Mouse (Mus musculus) adrenal gland, adult 8-10 months (tissue): ENCODE measurements at regions not wholly inside any gene's neighbourhood (a gene's known extent, or its start where the extent isn't known, plus 50 kb on each side); places are given as distances from the start of the nearest gene placed in this dataset.

Experiments
- DNase-seq: peaks from one replicate; pipeline ENCODE4 v3.0.0; 2022

DNA sequence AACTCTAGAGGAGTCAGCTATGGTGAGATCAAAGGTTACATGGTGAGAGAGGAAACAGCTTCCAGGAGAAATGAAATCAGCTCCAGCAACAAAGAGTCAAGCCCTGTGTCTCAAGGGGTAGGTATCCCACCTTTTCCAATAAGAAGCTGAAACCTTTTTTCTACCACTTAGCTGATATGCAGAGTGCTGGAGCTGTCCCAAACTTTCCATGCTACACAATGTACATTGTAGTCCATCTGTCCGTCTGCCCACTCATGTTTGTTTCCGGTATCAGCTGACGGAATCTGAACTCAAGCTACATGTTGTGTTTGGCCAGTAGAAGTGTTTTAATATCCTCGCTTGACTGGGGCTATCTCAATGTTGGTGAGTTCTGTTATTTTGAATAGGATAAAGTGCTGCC is 83.6 kb upstream of the Ngf start:
- DNase-seq = no peak

DNA sequence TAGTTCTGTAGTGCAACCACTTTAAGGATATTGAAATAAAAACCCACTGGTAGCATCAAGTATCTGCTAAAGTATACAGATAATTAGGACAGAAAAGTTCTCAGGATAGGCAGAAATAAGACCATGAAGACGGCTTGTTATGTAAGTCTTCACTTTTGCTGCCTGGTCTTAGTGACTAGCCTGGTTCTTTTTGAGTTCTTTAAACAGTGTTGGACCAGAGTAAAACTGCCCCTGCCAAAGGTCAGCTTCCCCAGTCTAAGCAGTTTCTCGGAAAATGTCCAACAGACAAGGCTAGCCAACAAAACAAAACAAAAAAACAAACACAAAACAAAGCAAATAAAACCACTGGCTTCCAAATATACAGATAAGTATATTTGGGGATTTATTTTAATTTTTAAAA is 85.1 kb upstream of the Ngf start:
- no peak for DNase-seq

DNA sequence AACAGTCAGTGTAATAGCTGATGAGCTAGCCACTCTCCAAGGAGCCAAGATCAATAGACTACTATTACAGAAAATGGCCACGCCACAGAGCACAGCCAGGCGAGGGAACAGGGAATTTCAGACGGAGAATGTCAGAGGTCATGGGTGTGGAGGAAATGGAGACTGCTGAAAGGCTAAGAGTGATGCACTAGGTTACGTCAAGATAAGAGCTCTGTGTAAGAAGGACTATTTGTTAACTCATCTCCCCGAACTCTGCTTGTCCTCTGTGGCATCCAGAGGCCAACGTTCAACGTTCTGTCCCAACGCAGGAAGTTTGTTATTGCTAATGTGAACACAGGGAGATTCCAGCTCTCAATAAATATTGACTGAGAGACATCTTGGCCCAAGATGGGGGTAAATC is 86.0 kb upstream of the Ngf start:
- no peak for DNase-seq

DNA sequence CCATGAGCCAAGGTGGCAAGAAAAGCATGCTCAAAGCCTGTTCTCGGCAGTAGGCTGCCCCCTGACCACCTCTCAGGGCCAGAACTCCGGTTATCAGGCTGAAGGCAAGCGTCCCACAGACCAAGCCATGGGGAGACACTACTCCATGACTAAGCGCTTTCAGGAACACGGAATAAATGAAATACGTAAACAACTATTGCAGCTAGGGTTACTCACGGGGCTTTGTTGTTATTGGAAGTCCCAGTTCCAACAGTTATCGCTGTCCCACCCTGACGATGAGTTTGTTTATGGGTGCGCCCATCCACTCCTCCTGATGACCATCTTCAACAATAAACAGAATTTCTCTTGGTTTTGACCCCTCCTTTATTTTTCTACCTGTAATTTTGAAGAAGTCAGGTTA is 88.0 kb upstream of the Ngf start:
- DNase-seq = no peak

DNA sequence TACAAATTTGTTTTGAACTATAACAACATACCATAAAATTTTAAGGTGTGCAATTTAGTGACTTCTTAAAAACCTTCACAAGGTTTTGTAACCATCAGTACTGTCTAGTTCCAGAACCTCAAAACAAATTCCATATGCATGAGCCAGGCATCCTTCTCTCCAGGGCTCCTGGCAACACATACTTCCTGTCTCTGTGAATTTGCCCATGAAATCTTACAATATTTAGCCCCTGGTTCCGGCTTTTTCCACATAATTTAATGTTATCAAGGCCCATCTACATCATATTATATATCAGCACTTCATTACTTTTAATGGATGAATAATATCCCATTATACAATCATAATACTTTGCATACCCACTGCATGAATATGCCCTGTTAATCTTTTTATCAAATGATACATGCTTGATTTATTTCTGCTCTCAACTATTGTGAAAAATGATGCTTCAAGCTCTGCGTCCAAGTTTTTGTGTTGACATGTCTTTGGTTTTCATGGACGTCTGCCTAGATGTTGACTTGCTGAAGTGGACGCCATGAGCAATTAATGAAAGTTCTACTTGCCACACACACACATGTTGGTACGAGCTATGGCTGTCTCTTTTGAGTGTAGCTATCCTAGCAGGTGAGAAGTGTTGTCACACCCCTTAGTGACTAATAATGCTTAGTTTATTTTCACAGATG is 95.2 kb upstream of the Ngf start:
- no peak for DNase-seq

DNA sequence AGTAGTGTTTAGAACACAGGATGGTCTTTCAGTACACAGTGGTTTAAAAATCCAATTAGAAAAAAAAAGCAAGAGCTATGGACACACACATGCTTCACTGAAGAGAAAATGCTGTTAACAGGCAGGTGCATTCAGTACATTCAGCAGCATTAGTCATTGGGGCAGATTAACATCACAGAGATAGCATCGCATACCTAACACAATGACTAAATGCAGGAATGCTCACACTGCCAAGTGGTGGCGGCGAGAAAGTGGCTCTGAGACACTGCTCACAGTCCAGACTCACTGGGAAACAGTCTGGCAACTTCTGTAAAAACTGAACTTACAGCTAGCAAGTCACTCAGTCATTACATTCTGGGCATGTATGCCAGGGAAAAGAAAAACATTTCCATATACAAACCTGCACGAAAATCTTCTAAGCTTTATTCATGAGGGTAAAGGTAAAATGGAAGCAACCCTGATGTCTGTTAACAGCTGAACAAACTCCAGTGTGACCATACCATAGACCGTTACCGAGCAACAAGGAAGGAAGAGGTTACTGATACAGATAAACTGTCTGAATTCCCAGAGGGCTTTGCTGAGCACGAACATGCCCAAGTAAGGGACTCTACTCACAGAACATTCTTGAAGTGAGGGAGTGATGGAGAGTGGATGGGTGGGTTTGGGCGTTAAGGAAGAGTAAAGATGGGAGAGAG is 97.4 kb upstream of the Ngf start:
- DNase-seq = no peak

DNA sequence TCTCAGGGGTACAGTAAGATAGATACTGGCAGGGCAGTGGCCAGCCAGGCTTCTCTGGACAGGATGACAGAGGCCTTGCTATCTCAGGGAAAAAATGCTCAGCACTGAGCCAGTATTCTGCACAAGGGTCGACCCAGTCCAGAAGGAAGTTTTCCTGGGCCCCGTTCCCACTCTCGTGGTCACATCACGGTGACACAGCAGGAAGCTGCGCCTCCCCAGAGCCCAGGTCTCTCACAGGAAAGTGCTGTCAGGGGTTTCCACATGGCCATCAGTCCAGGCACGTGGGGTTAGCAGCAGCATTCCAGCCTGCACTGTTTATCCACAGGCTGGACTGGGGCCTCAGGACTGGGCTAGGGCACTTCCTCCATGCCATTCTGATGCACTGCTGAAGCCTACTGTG is 103.5 kb upstream of the Ngf start:
- peak; percentile 62 for DNase-seq

DNA sequence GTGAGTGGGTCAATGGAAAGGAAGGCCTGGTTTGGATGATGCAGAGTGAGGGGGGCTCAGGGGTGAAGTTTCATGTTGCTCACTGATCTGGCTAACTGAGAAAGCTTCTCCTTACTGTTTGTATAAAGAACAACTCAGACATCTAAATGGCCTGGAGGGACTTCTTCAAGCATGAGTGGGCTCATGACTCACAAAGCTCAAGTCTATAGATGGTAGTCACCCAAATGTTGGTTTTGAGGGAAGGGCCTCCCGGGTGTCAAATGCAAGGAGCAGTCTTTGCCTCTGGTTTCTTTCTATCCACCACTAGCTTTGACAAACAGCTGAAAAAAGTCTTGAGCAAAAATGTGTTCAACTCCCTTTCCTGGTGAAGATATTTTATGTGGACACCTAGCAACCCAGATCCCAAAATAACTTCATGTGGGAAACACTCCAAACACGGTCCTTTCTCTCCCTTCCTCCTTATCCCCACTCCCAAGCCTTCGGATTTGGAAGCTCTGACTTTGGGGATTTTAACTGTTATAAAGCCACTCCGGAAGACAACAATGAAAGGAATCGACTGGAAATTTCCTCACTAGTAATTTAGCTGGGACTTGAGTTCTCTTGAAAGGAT is 105.3 kb upstream of the Ngf start:
- no peak for DNase-seq

DNA sequence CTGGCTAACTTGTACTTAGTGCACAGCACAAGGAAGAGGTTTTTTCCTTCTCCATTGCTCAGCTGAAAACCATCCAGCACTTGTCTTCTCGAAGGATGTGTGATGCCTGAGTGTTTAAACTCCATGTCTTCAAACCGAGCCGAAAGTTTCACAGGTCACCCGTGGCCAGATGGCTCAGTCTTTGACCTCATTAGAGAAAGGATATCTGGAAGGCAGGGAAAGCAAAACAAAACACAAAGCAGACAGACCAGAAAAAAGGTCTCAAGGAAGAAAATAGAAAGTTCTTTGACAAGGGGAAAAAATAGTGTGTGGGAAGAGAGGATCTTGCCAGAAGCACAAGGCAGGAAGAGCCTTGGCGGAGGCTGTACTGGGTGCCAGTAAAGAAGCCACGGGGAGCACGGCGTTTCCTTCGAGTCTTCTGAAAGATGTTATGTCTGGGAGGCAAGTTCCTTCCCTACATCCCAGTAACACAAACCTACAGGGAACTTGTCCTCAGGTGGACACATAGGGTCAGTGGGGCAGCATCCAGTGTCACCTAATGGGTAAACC is 108.9 kb upstream of the Ngf start:
- no peak for DNase-seq

DNA sequence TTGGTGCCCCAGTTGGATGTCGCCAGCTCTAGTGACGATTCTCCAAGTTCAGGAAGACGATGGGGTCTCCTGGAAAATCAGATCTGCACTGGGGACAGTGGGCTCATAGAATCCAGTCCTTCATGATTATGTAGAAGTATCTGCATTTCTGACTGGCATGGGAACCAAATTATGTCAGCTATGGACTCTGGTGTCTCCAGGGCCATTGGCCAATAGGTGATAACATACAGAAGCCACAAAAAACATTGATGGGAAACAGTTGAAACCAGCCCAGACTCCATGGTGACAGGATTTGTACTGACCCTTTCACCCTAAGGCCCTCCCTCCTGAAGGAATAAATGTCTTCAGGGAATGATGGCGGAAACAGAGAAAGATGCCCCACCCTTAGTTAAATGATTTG is 110.9 kb upstream of the Ngf start:
- DNase-seq = no peak

DNA sequence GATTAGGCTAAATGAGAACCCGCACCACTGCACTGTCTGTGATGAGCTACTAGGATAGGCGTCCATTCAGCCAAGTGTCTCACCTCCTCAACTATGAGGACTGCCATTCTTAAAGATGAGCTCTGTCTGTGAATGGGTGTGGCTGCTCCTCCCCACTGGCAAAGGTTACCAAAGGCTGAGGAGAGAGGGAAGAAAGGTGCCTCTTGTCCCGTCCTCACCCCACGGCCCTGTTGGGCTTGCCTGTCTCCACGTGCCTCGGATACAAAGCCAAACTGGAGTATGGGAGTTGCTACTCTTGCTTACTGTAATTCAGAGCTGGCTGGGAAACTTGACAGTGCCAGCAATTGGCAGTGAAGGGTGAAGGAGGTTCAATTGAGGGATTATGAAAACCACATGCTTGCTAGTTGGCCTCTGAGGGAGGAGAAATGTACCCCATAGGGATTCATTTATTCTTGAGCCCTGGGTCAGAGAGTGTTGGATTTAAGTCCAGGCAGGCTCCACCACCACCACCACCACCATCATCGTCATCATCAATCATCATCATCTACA is 112.6 kb upstream of the Ngf start:
- no peak for DNase-seq

DNA sequence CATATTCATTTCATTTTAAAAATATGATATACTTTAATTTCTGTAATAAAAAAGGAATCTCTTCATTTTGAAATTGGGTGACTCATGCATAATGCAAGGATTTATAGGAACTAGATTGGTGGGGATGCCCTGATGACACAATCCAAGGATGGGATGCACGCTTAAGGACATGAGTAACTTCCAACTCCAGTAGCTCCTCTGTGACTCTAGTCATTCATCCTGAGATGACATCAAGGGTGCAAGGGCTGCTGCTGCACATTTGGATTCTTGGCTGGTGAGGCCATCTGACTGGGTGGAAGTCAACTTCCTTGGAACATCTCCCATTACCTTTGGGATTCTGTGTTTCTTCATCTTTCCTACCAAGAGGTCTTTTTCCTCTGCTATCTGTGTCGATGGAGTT is 114.4 kb upstream of the Ngf start:
- no peak for DNase-seq

DNA sequence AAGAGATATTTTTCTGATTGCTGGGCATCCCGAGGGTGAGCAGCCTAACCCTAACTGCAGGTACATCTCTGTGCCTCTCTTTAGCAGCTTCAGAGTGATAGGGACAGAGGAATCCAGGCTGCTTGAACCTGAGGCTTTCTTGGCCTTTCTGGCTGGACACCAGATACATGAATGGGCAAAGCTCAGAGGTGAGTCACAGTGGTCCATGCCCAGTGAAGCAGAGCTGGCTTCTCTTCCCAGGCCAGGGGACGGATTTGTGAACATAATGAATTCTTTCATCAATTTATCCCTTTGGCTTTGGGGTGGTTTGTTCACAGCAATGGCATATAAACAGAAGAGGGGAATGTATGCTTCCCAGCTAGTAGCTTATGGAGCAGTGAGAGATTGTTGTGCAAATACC is 114.9 kb upstream of the Ngf start:
- no peak for DNase-seq

DNA sequence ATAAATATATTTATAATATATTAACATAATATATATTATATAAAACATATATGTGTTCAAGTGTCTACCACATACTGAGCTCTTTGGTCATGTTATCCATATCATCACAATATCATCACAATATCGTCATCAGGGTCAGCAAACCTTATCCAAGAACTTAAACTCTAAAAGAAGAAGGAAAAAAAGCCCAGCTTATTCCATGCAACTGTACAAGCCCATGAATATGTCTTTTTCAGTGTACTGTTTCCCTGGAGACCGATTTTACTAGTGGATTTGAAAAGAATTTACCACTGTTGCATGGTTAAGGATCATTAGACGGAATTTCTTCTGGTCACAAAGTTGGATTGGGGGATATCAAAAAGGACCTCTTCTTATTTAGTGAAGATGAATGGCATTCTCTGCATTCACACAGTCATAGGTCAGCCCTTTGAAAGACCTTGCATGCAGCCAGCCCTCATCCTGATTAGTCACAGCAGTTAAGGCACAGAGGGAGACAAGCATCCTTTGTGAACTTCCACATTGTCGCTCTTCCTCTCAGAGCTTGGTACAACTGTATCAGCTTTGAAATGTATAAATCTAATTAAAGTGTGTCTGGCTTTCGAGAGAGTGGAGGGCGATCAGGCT is 116.3 kb upstream of the Ngf start:
- DNase-seq = no peak

DNA sequence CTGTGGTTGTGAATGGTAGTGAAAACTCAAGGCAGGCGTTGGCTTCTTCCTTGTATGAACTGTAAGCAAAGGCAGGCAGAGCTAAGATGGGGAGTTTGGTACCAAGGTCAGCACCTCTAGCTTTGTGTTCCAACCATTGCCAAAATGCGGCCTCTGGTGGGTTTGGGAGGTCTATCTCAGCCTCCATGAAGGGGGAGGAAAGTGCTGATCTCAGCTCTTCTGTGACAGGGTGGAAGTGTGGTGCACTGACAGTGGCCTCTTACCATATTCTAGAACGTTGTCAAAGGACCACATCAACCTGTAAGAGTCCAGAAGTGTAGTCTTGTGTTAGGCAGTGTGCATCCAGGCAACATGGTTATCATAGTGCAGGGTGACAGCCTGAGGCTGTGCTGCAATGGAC is 123.6 kb upstream of the Ngf start:
- no peak for DNase-seq

DNA sequence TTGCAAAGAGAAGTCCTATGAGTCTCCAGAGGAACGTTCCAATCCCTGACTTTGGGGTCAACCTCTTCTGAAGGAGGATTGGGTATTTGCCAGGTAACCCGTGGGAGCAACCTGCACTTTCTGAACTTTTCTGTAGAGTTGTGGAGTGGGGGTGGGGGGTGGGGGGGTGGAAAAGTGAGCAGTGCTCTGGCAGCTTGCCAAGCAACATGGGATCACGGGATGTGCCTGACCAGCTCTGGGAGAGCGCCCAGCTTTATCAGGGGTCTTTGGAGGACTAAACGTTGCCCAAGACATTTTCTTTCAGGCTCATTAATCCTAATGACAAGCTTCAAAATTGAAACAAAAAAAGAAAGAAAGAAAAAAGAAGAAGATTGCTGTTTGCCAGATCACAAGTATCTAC is 124.4 kb upstream of the Ngf start:
- DNase-seq = no peak

DNA sequence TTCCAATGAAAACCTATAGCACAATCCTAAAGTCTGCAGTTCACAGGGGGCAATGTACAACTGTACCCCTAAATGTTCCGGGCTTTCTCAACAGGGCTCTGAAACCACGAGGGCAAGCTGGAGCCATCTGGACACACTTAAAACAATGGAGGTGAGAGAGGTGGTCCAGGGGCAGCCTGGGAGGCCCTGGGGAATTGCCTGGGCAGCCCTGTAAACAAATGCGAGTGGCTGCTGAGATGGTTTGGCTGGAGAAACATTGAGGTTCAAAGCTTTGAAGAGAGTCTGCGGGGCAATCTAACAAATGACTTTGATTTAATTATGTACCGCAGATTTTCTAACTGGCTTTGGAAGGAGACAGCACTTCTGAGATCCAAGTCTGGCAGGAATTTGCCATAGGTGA is 129.0 kb upstream of the Ngf start:
- no peak for DNase-seq

DNA sequence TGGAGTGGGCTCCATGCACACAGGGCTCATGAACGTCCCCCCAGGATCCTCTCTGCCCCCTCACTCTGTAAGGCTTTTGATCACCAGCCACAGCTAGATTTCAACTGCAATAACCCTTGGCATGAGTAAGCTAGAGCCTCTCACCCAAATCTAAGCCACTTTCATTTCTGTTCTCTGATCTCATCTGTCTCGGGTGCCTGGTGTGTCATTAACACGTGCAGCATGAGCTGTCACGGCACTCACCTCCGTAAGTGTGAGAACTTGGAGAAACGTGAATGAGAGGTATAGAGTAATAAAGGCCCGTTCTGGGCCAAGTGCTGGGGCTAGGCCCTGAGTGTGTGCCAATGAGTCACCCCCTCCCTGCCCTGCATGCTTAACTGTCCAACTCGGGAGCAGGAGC is 131.8 kb upstream of the Ngf start:
- DNase-seq = no peak

DNA sequence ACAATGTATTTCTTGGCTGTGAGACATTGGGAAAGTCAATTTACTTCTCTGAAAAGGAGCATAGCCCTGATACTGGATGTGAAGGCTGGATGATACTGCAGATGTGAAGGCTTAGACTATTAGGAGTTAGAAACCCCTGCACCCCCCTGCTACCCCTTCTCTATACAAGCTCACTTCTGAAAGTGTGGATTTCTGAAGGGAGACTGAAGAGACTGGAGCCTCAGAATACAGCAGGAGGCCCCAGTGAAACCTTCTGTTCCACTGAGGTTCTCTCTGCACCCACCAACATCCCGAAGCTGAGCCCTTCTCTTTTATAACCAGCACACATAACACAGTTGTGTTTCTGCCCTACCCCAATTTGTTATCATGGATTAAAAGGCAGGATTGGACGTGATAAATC is 131.7 kb upstream of the Vangl1 start:
- DNase-seq = no peak

DNA sequence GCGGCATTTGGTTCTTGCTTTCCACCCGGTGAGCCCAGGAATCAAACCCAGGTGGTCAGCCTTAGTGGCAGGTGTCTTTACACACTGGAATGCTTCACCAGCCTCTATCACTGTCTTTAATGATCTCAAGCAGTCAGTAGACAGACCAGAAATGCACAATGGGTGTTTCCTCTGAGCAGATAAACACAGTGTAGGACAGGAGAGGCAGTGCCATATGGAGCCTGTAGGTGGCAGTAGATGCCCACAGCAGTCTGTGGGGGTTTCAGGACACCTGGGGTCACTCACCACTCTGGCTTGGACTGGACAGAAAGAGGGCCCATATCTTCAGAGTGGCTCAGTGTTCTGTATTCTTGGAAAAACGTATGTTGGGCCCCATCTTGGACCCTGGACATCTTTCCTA is 130.7 kb upstream of the Vangl1 start:
- peak; percentile 10 for DNase-seq

DNA sequence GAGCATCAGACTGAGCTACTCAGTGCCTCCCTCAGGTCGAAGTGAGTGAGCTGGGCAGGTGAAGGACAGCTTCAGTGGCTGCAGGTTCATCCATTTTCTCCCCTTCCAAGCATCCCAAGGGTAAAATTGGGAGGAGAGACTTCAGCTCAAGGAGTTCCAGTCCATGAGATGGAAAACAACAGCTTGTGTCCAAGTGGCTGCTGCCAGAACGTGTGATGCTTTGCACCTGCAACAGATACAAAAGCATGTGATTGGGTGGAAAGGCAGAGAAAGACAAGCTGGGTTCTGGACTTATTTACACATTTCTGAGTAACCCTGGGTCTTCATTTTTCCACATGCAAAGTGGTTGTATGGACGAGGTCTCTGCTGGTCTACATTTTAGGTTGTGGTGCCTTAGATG is 127.7 kb upstream of the Vangl1 start:
- DNase-seq = no peak

DNA sequence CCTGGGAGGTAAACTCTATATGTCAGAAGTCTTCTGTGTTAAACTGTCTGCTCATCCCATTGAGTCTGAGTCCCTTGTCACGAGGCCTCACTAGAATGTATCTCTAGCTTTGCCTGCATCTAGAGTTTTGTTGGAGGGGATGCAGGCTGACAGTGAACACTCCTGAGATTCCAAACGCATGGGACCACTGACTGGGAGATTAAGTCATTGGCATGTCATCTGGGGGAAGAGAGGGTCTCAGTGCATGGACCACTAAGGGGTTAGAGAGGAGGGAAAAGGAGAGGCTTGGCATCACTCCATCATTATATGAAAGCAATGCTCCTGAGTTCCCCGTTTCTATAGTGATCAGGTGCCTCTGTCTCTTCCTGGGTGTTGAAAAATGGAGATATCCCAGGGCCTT is 114.8 kb upstream of the Vangl1 start:
- no peak for DNase-seq

DNA sequence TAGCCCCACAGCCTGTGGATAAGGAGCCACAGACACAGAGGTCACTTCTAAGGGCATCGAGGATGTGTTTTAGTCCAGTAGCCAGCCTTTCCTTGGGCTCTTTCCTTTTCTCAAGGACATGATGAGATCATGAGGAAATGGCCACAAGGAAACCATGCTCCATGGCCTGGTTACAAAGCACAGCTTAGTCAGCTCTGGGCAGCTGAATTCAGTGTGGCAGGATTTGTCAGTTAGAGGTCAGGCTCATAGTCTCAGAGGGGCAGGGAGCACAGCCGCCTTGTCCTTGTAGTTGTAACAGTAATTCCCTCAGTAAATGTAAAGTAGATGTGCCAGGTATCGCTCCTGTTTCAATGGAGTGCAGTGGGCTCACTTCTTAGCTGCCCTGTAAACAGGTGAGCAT is 111.7 kb upstream of the Vangl1 start:
- DNase-seq = no peak
